Mouse (Mus musculus) neural tube, embryonic 13.5 days (tissue): ENCODE measurements at regions not wholly inside any gene's neighbourhood (a gene's known extent, or its start where the extent isn't known, plus 50 kb on each side); places are given as distances from the start of the nearest gene placed in this dataset.

Source experiments
- ATAC-seq: fragments of 200-750 bp; cut with Nextera tagmentation; 2 replicates; pipeline ENCODE4 v1.8.0; 2017; ENCODE audit warnings: low read depth, mild to moderate bottlenecking, moderate TSS enrichment, moderate library complexity
- H3K27ac ChIP-seq: fragments of 300-500 bp; sonication (generic); replicated peaks from 2 replicates; pipeline ENCODE4 v1.5.1; 2015; ENCODE audit warnings: moderate library complexity, mild to moderate bottlenecking, inconsistent platforms
- H3K27me3 ChIP-seq: fragments of 300-500 bp; sonication (generic); 2 replicates; pipeline ENCODE4 v1.6.1; 2015; ENCODE audit warnings: mild to moderate bottlenecking, inconsistent platforms
- H3K36me3 ChIP-seq: fragments of 300-500 bp; sonication (generic); 2 replicates; pipeline ENCODE4 v1.6.1; 2015; ENCODE audit warnings: mild to moderate bottlenecking, inconsistent platforms
- H3K4me1 ChIP-seq: fragments of 300-500 bp; sonication (generic); replicated peaks from 2 replicates; pipeline ENCODE4 v1.6.1; 2015; ENCODE audit warnings: inconsistent platforms
- H3K4me2 ChIP-seq: fragments of 300-500 bp; sonication (generic); 2 replicates; pipeline ENCODE4 v1.6.1; 2015; ENCODE audit warnings: inconsistent platforms, mild to moderate bottlenecking, moderate library complexity
- H3K4me3 ChIP-seq: fragments of 300-500 bp; sonication (generic); 2 replicates; pipeline ENCODE4 v1.5.1; 2015; ENCODE audit warnings: mild to moderate bottlenecking, inconsistent platforms
- H3K9ac ChIP-seq: fragments of 300-500 bp; sonication (generic); 2 replicates; pipeline ENCODE4 v1.6.1; 2015; ENCODE audit warnings: moderate library complexity, mild to moderate bottlenecking, inconsistent platforms
- H3K9me3 ChIP-seq: fragments of 300-500 bp; sonication (generic); 2 replicates; pipeline ENCODE4 v1.6.1; 2016; ENCODE audit warnings: inconsistent platforms
- WGBS: fragments of 180-500 bp; shearing (Covaris S2); methylation state at CpG from one replicate; pipeline ENCODE4 v1.1.7; 2015; 5-methylcytosine and 5-hydroxymethylcytosine counted together

DNA sequence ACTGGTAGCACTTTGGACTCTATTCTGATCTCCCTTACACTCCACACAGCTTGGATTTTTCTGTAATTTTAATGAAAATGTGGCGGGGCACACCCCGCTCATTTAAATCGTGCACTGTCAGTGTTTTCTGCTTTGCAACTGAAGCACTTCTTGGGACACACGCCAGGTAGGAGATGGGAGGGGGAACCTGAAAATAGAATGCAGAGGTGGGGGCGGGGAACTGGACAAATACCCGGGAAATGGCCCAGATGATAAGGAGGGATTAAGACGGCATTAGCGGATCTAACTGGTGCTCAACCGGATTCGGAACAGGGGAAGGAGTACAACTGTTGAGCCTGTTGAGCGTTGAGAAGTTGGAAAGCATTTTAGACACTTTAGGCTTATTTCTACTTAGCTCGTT lies 125.5 kb upstream of the Adgrl2 start:
- no peaks in the 10 kb centered on the region for H3K36me3 ChIP-seq
- WGBS, result 92% methylated on average over 12 of the region's 12 CpGs
- H3K4me3 ChIP-seq, result no peak overlapping the region
- no peak overlapping the region for H3K9ac ChIP-seq
- no peak overlapping the region for H3K4me2 ChIP-seq
- no peak overlapping the region for H3K27ac ChIP-seq
- no peaks in the 10 kb centered on the region for H3K27me3 ChIP-seq
- H3K4me1 ChIP-seq, result no peaks in the 10 kb centered on the region
- no peaks in the 10 kb centered on the region for H3K9me3 ChIP-seq
- ATAC-seq, result no peak

DNA sequence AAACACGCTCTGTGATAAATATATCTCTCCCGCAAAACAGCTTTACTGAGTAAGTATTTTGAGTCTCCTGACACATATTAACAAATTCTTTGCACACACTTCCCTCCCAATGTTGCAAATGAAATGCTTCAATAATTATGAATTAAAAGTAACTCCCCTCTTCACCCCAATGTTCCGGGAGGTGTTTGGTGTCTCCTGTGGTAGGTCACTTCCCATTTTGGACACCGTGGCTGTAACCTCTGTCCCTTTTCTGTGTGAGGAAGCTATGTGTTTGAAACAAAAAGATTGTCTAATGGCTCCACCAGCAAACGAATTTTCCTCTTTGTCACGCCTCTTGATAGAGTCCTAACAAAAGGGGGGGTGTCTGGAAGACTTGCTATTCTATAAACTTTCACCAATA lies 122.5 kb upstream of the Adgrl2 start:
- Histone ChIP-seq H3K36me3 (no peaks in the 10 kb centered on the region), H3K4me1 (no peaks in the 10 kb centered on the region), H3K4me3 (no peak overlapping the region), H3K27me3 (no peaks in the 10 kb centered on the region), H3K9ac (no peak overlapping the region), H3K4me2 (no peak overlapping the region), H3K9me3 (no peaks in the 10 kb centered on the region), H3K27ac (no peak overlapping the region)
- 82% methylated on average over 6 of the region's 6 CpGs for WGBS
- no peak for ATAC-seq

DNA sequence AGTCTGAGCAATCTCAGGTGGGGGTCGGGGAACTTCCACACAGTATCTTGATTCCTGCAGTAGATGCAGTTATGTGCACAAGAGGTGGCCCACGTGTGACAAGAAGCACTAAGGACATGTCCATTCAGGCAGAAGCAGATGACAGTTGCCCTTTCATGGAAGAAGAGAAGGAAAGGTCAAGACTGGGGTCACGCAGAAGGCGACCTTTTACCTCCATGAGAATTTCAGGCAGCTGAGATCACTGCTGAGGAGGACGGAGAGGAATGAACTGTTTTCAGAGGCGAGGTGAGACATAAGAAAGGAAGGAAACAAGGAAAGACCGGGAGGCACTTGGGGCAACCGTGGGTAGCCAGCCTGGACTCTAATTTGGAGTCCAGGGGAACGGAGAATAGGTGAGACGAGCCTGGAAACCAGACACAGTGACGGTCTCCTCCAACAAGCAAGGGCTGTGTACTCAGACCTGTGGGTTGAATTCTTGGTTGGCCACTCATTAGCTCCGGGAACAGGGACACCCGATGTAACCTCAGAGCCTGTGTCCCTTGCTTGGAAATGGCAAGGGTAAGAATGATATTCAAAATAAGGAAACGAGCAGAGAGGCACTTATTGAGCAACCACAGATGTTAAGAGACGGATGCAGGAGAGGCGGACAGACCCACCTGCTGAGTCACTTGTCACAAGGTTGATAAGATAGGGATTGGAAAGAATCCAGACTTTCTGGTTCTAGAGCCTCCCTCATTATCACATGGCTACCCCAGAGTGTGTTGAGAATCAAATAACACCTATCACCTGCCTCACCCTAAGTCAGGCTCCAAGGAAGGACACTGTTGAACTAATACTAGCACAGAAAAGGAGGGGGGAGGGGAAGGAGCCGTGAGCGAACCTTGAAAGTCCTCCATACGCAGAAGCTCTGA lies 121.4 kb upstream of the Adgrl2 start:
- WGBS, result 64% methylated on average over 19 of the region's 19 CpGs
- H3K4me3 ChIP-seq, result no peak overlapping the region
- no peaks in the 10 kb centered on the region for H3K36me3 ChIP-seq
- H3K4me2 ChIP-seq, result no peak overlapping the region
- ATAC-seq, result no peak
- H3K4me1 ChIP-seq, result no peaks in the 10 kb centered on the region
- no peak overlapping the region for H3K27ac ChIP-seq
- H3K27me3 ChIP-seq, result no peaks in the 10 kb centered on the region
- no peak overlapping the region for H3K9ac ChIP-seq
- no peaks in the 10 kb centered on the region for H3K9me3 ChIP-seq

DNA sequence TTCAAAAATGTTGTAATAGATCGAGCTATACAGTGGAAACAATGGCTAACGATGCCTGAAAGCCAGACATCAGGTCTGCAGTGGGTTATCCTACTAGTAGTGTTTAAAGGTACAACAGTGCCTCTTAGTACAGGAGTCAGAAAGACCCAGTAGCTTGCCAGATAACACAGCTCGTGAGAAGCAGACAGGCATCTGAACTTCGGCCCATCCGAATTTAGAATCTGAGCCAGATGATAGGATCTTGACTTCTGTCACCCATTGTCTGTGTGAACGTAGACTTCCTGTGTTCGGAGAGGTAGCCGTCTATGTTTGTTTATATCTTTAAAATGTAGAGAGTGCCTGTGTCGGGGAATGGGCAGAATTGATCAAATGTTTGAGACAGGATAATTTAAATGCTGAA lies 120.5 kb upstream of the Adgrl2 start:
- Histone ChIP-seq H3K4me2 (no peak overlapping the region), H3K4me3 (no peak overlapping the region), H3K27me3 (no peaks in the 10 kb centered on the region), H3K27ac (no peak overlapping the region), H3K36me3 (no peaks in the 10 kb centered on the region), H3K9ac (no peak overlapping the region), H3K4me1 (no peaks in the 10 kb centered on the region), H3K9me3 (no peaks in the 10 kb centered on the region)
- 61% methylated on average over 9 of the region's 9 CpGs for WGBS
- ATAC-seq, result no peak

DNA sequence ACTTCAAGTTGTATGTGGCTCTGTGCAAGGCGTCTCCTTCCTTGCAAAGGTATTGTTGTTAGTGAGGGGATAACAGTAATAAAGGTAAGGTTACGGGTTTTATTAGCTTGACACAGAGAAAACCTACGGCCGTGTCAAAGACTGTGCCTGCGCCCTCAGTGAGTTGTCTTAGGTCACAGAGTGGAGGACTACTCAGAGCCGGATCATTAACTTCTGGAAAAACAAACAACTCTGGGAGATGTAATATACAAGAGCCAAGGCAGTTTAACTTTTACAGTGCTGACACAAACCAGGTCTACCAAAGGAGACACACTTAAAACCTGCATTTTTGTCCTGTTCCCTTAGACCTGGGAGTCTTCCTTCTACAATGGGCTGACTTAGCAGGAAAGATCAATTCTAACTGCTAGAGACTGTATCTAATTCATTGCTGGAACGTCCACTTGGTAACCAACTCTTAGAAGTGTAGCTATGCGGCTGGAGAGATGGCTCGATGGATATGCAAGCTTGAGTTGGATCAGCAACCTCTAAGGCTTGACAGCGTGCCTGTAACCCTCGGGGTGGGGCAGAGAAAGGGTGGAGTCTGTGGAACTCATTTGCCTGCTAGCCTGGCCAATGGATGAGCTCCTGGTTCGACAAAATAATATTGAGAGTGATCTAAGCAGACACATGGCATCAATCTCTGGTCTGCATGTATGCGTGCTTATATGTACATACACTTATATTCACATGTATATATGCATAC lies 115.5 kb upstream of the Adgrl2 start:
- Histone ChIP-seq H3K9ac (no peak overlapping the region), H3K27ac (no peak overlapping the region), H3K36me3 (no peaks in the 10 kb centered on the region), H3K27me3 (no peaks in the 10 kb centered on the region), H3K4me1 (0 out of 2 replicates have a peak, but pooled peaks cover 3% of the 10 kb centered on the region), H3K4me3 (no peak overlapping the region), H3K9me3 (no peaks in the 10 kb centered on the region), H3K4me2 (no peak overlapping the region)
- 69% methylated on average over 13 of the region's 13 CpGs for WGBS
- ATAC-seq, result no peak

DNA sequence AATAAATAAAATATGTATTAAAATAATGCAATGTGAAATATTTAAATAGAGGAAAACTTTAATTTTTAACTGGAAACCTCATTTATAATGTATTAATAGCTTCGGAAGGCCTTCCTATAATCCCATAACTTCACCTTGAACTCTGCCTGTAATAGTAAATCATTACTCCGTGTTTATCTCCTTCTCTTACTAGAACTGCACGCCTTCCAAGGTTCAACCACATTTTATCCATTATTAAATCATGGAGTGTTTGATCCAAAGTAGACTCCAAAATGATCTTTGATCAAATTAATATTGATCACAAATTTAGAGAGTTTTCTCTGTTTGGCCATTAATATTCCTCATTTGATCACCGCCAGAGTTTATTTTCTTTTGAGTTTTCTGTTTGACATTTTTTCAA lies 114.8 kb upstream of the Adgrl2 start:
- H3K27ac ChIP-seq, result no peak overlapping the region
- H3K27me3 ChIP-seq, result no peaks in the 10 kb centered on the region
- 91% methylated on average over 4 of the region's 4 CpGs for WGBS
- no peaks in the 10 kb centered on the region for H3K9me3 ChIP-seq
- no peak for ATAC-seq
- no peak overlapping the region for H3K4me2 ChIP-seq
- H3K36me3 ChIP-seq, result no peaks in the 10 kb centered on the region
- H3K9ac ChIP-seq, result no peak overlapping the region
- H3K4me3 ChIP-seq, result no peak overlapping the region
- H3K4me1 ChIP-seq, result 0 out of 2 replicates have a peak, but pooled peaks cover 3% of the 10 kb centered on the region

DNA sequence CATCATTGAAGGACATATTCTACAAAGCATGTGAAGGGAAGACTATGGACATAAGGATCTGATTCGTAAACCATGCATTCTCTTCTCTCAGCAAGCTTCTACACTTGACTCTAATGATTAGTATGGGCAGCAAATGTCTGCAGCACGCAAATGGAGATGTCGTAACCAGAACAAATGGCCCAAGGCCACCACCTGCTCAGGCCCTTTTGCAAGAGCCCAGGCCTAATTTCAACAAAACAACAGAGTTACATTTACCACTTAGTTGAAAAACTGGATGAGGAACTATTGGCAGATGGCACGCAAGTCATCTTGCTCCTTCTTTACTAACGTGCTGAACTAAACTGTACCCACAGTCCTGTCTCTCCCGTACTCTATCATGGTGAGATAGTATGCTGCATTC lies 113.7 kb upstream of the Adgrl2 start:
- H3K4me1 ChIP-seq, result 0 out of 2 replicates have a peak, but pooled peaks cover 3% of the 10 kb centered on the region
- ATAC-seq, result no peak
- no peak overlapping the region for H3K9ac ChIP-seq
- H3K27me3 ChIP-seq, result no peaks in the 10 kb centered on the region
- 64% methylated on average over 6 of the region's 6 CpGs for WGBS
- H3K4me2 ChIP-seq, result no peak overlapping the region
- no peak overlapping the region for H3K4me3 ChIP-seq
- no peaks in the 10 kb centered on the region for H3K9me3 ChIP-seq
- no peak overlapping the region for H3K27ac ChIP-seq
- no peaks in the 10 kb centered on the region for H3K36me3 ChIP-seq

DNA sequence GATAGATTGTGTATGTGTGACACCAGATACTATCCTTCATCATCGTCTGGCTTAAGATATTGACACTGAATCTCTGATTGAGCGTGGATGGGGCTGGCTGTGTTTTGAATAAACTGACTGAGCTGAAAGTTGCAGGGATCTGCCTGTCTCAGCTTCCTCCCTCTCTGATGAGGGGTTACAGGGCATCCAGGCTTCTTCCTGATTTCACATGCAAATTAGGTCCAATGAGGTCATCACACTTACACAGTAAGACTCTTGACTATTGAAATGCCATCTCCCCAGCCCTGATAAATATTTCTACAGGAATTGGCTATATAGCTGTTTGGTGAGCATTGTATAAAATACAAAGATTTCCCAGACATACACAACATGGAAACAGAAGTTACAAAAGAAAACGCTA lies 113.1 kb upstream of the Adgrl2 start:
- no peak overlapping the region for H3K9ac ChIP-seq
- no peak overlapping the region for H3K4me2 ChIP-seq
- no peak for ATAC-seq
- H3K4me3 ChIP-seq, result no peak overlapping the region
- 86% methylated on average over 3 of the region's 3 CpGs for WGBS
- no peaks in the 10 kb centered on the region for H3K36me3 ChIP-seq
- H3K27me3 ChIP-seq, result no peaks in the 10 kb centered on the region
- no peaks in the 10 kb centered on the region for H3K9me3 ChIP-seq
- H3K4me1 ChIP-seq, result 0 out of 2 replicates have a peak, but pooled peaks cover 3% of the 10 kb centered on the region
- no peak overlapping the region for H3K27ac ChIP-seq

DNA sequence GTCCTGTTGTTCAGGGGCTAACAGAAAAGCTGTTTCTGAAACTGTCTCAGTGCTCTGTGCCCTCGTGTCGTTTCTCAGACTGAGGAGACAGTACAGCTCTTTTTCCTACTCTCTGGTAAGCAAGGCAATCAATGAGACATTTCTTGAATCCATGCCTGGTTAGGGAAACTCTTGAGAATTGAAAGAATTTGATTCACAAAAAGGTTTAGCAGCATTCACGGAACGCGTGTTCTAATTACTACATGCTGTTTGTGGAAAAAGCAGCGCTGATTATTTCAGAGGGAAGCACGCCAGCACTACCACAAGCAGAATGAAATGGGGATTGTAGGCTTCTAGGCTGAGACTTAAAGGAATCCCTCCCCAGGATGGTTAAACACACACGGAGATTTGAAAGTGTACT lies 112.5 kb upstream of the Adgrl2 start:
- H3K36me3 ChIP-seq, result no peaks in the 10 kb centered on the region
- H3K9ac ChIP-seq, result no peak overlapping the region
- H3K27me3 ChIP-seq, result no peaks in the 10 kb centered on the region
- WGBS, result 68% methylated on average over 8 of the region's 8 CpGs
- H3K4me3 ChIP-seq, result no peak overlapping the region
- no peak overlapping the region for H3K27ac ChIP-seq
- H3K4me1 ChIP-seq, result 0 out of 2 replicates have a peak, but pooled peaks cover 3% of the 10 kb centered on the region
- H3K9me3 ChIP-seq, result no peaks in the 10 kb centered on the region
- H3K4me2 ChIP-seq, result no peak overlapping the region
- no peak for ATAC-seq

DNA sequence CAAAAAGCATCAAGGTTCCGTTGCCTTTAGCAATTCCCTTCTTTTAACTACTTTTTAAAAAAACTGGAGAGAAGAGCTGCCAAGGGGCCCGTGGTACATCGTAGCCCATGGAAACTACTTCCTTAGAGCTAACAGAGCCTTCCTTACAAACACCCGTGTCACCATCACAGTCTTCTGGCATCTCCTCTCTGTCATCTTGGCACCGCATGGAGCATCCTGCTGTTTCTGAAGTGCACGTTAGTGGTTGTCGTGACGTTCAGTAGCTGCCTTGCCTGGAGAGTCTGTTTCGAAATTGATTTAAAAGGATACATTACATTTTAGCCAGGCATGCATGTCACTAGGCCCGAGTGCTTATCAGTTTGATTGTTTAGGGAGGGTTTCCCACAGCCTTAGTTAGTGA lies 111.4 kb upstream of the Adgrl2 start:
- Histone ChIP-seq H3K9ac (no peak overlapping the region), H3K27me3 (no peaks in the 10 kb centered on the region), H3K27ac (no peak overlapping the region), H3K36me3 (no peaks in the 10 kb centered on the region), H3K9me3 (no peaks in the 10 kb centered on the region), H3K4me2 (no peak overlapping the region), H3K4me1 (0 out of 2 replicates have a peak, but pooled peaks cover 3% of the 10 kb centered on the region), H3K4me3 (no peak overlapping the region)
- WGBS, result 77% methylated on average over 10 of the region's 10 CpGs
- no peak for ATAC-seq

DNA sequence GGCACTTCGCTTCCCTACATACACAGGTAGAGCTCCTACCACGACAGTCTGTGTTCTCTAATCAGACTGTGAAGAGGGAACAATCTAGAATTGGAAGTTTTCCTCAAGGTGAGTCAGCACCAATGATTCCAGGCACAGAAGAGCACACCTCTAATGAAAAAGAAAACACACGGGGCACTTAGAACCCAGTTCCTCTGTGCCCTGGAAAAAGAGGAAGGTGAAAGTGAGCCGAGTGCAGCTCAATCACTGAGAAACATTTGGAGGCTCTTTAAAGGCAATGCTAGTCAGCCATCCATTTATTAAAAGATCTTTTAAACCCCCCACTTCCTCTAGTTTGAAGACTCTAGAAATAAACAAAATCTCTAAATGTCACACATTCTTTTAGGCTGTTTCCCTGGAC lies 108.4 kb upstream of the Adgrl2 start:
- no peaks in the 10 kb centered on the region for H3K27me3 ChIP-seq
- H3K27ac ChIP-seq, result no peak overlapping the region
- 84% methylated on average over 4 of the region's 4 CpGs for WGBS
- H3K4me2 ChIP-seq, result no peak overlapping the region
- no peaks in the 10 kb centered on the region for H3K9me3 ChIP-seq
- H3K4me3 ChIP-seq, result no peak overlapping the region
- no peaks in the 10 kb centered on the region for H3K36me3 ChIP-seq
- H3K9ac ChIP-seq, result no peak overlapping the region
- no peak for ATAC-seq
- no peaks in the 10 kb centered on the region for H3K4me1 ChIP-seq

DNA sequence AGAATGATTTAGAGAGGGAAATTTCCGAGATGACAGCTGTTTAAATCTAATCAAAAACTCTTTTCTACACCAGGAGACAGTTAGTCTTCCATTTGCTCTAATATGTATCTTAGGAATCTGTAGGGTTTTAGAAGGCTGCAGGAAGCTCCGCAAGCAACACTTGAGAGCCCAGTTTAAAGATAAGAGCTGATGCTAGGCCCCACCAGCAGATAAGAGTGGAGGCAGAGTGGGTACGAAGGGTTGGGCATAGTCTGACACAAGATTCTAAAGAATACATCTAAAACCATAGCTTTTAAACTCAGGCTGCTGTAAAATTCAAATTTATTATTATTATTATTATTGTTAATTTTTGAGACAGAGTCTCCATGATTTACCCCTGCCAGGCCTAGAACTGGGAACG lies 106.7 kb upstream of the Adgrl2 start:
- Histone ChIP-seq H3K27me3 (peaks cover 3% of the 10 kb centered on the region; the same call in 1 of the 2 replicates), H3K9ac (no peak overlapping the region), H3K36me3 (no peaks in the 10 kb centered on the region), H3K9me3 (no peaks in the 10 kb centered on the region), H3K4me3 (no peak overlapping the region), H3K4me2 (no peak overlapping the region), H3K27ac (no peak overlapping the region), H3K4me1 (peaks cover 4% of the 10 kb centered on the region; the same call in 1 of the 2 replicates)
- ATAC-seq, result no peak
- 88% methylated on average over 4 of the region's 4 CpGs for WGBS
